ENCODE assay signal across 27 mouse cellular contexts in the genomic region with DNA sequence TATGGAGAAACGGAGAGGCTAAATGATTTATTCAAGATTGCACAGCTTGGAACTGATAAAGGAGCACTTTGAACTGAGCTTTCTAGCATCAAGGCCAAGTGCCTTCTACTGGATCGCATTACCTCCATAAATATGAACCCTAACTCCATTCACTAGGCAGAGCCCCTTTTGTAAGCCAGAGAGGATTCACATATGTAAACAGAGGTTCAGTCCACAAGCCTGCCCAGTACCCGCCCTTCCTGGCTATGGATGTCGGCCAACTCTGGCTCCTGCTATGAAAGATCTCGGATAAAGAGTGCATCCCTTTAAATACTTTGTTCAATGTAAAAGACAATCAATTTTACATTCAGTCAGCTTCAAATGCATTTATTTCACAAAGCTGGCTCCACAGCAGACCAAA.
DNase-seq lines count a peak whose midpoint lies in the region; ATAC-seq and TF ChIP-seq lines count a peak whose summit lies in the region.
"Had no signal": no experiment of that assay in that cellular context is flagged by ENCODE, and none has a peak within 500 bp of the region (broad histone marks: within the 10 kb centered on the region; RNA-seq: fewer than 3 reads in every experiment).

No protein-coding gene starts in this region.

- TF ChIP-seq CTCF in lung, embryonic 14.5 days (IDR thresholded peaks at IDR 0.05; ENCODE audit: low read depth), result no peak
- no peak for TF ChIP-seq CTCF in lung, adult 2 months (IDR thresholded peaks at IDR 0.05; ENCODE audit: insufficient read depth, low read length)

- 32% methylated on average over 5 of the region's 5 CpGs for WGBS in lung, embryonic 14.5 days
- 44% methylated on average over 5 of the region's 5 CpGs for WGBS in lung, adult 2 months

- H3K27me3 ChIP-seq in lung, embryonic 14.5 days (ENCODE audit: insufficient read depth, low read length), result no peaks in the 10 kb centered on the region
- H3K27me3 ChIP-seq: CH12.LX; heart, embryonic 15.5 days; megakaryocyte, embryonic 14.5 days; midbrain, embryonic 13.5 days; stomach, embryonic 15.5 days had no signal

- H3K4me3 ChIP-seq in lung, embryonic 14.5 days (ENCODE audit: low read depth, low read length), result no peak overlapping the region
- no peak overlapping the region for H3K4me3 ChIP-seq in lung, adult 2 months (replicated peaks; ENCODE audit: extremely low read depth, low read depth, low read length)
- H3K4me3 ChIP-seq: forebrain, embryonic 13.5 days; heart, embryonic 10.5 days; heart, embryonic 15.5 days; megakaryocyte, embryonic 14.5 days; midbrain, embryonic 13.5 days; stomach, embryonic 15.5 days had no signal

- H3K9ac ChIP-seq in lung, embryonic 14.5 days, result no peak overlapping the region
- H3K9ac ChIP-seq: forebrain, embryonic 13.5 days; heart, embryonic 15.5 days; liver, embryonic 14.5 days; midbrain, embryonic 13.5 days; stomach, embryonic 15.5 days had no signal

- H3K4me2 ChIP-seq in lung, embryonic 14.5 days, result no peak overlapping the region
- H3K4me2 ChIP-seq: forebrain, embryonic 13.5 days; heart, embryonic 15.5 days; midbrain, embryonic 13.5 days; stomach, embryonic 15.5 days had no signal

- H3K27ac ChIP-seq in lung, embryonic 14.5 days (ENCODE audit: low read depth), result no peak overlapping the region
- H3K27ac ChIP-seq: forebrain, embryonic 13.5 days; heart, embryonic 10.5 days; heart, embryonic 15.5 days; liver, embryonic 14.5 days; midbrain, embryonic 13.5 days; stomach, embryonic 15.5 days had no signal

- peak; percentile 17 to 39 for DNase-seq in cerebellum, postnatal 10 days
- DNase-seq in cerebellum, postnatal 36 days, result no peak
- peak; percentile 56 for DNase-seq in lung, embryonic 14.5 days
- no peak for DNase-seq in lung, adult 2 months
- peak; percentile 8 to 9 for DNase-seq in urinary bladder, postnatal 36 days (ENCODE audit: low spot score in 2 of 2)
- no peak for DNase-seq in urinary bladder, adult 2 months (ENCODE audit: low spot score)
- no peak for DNase-seq in left cerebral cortex, adult 8-10 months (ENCODE audit: low spot score in 2 of 2)
- no peak for DNase-seq in right cerebral cortex, postnatal 25 days
- DNase-seq: adrenal gland, postnatal 10 days; cerebellum, adult 9-10 months; gastrocnemius, postnatal 10 days; kidney, adult 9 months; kidney, postnatal 10 days; layer of hippocampus, postnatal 36 days; liver; thymus, adult 2 months; thymus, postnatal 36 days had no signal

- H3K36me3 ChIP-seq in lung, embryonic 14.5 days (ENCODE audit: insufficient read depth), result no peaks in the 10 kb centered on the region
- H3K36me3 ChIP-seq: heart, embryonic 10.5 days; heart, embryonic 15.5 days; midbrain, embryonic 13.5 days; stomach, embryonic 15.5 days had no signal

- ATAC-seq in lung, embryonic 14.5 days (ENCODE audit: insufficient read depth), result no peak
- ATAC-seq: forebrain, embryonic 13.5 days; hindbrain, embryonic 16.5 days; midbrain, embryonic 13.5 days; Patski had no signal

- TF ChIP-seq POLR2A in lung, adult 2 months (IDR thresholded peaks at IDR 0.05; ENCODE audit: borderline replicate concordance, extremely low read depth, low read depth, low read length), result no peak

- no peaks in the 10 kb centered on the region for H3K4me1 ChIP-seq in lung, embryonic 14.5 days (ENCODE audit: insufficient read depth)
- no peaks in the 10 kb centered on the region; the same call in 1 of the 2 replicates for H3K4me1 ChIP-seq in lung, adult 2 months (ENCODE audit: control insufficient read depth, insufficient read depth, low read length)
- H3K4me1 ChIP-seq: heart, embryonic 10.5 days; heart, embryonic 15.5 days; megakaryocyte, embryonic 14.5 days; midbrain, embryonic 13.5 days; stomach, embryonic 15.5 days had no signal

- H3K9me3 ChIP-seq in lung, embryonic 14.5 days (ENCODE audit: low read depth, low read length), result no peaks in the 10 kb centered on the region
- H3K9me3 ChIP-seq: forebrain, embryonic 13.5 days; heart, embryonic 10.5 days; heart, embryonic 15.5 days; midbrain, embryonic 13.5 days; stomach, embryonic 15.5 days had no signal

Comparison
In these comparisons a context has a peak if more than half of its experiments do, and no peak if none do; other contexts are left out.
1. DNase-seq: peak in cerebellum, postnatal 10 days (2 of 2), lung, embryonic 14.5 days (single experiment) and urinary bladder, postnatal 36 days (2 of 2); none in cerebellum, postnatal 36 days (0 of 2), lung, adult 2 months (single experiment), urinary bladder, adult 2 months (single experiment), left cerebral cortex, adult 8-10 months (0 of 2) and right cerebral cortex, postnatal 25 days (single experiment).